Mouse (Mus musculus) natural killer cell, adult 2 months (primary cell): ENCODE data around the gene Fbln1.

ENCODE experiments used
- DNase-seq, 2 experiments: peaks; one replicate each; pipeline ENCODE4 v3.0.0; 2022; ENCODE audit warnings: low spot score in 2 of 2

Fbln1 gene

GRCm38 (mm10) chr15:85205792-85206702 lies at the start of gene Fbln1:
Gene Fbln1, plus strand, starts transcription at chr15:85205949.
- DNase-seq = no peak

DNA sequence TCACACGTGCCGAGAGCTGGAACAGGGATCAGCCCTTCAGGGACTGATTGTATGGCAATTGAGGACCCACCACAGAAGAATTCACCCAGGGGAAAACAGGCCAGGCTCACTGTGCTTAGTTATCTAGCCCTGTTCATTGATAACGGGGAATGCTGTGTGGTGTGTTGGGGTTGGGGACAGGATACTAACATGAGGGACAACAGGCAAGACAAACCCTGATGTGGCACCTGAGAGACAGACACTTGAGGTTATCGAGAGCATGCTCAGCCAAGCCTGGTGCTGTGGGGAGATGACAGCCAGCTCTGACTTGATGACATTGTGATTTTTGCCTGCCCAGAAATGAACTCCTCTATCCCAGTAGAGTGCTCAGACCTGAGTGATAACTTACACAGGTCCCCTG lies 49.6 kb upstream of the Fbln1 start:
- DNase-seq = no peak

GRCm38 (mm10) chr15:85161416-85161815 lies 44.3 kb upstream of the Fbln1 start:
- no peak for DNase-seq

DNA sequence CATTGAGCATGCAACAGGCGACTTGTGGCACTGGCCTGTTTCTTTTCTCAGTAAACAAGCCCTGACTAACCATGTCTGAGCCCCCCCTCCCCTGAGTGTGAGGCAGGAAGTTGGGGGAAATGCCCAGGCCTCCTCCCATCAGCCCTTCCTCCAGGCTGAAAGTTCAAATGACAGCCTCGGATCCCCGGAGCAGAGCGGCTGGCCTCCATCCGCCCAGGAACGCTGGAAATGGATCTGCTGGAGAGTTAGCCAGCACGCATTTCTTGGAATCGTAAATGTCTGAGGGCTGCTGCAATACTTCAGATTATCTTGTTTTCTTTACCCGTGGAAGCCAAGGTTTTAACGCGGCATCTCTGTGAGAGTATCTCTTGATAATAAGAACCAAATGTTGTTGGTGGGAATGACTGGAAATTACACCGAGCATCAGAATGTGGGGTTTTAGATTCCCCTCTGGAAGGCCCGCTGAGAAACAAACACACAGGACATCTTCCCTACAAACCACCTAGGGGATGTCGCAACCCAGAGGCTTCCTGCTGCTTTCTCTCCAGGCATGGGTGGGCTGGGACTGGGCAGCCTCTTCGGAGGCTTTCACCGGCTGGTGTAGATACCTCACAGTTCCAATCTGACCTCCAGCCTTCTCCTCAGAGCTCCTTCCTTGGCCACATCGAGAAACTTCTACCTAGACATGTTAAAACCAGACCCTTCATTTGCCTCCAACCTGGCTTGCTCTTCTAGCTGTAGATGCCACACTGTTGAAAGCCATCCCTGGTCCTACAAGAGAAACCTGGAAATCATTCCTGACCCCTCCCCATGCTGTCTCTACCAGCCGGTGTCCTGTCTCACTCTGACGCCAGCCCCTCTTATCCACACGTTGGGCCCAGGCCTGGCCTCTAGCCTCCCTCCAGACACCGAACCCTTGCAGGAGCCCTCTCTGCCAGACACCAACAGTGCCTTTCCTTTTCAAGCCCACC lies 42.8 kb upstream of the Fbln1 start:
- DNase-seq = no peak

- DNase-seq = no peak
Measured at GRCm38 (mm10) chr15:85166433-85166933, 39.3 kb upstream of the Fbln1 start.

- DNase-seq = no peak
Measured at GRCm38 (mm10) chr15:85167086-85167679, 38.6 kb upstream of the Fbln1 start.

- DNase-seq = no peak
Measured at GRCm38 (mm10) chr15:85172054-85172453, 33.7 kb upstream of the Fbln1 start.

DNA sequence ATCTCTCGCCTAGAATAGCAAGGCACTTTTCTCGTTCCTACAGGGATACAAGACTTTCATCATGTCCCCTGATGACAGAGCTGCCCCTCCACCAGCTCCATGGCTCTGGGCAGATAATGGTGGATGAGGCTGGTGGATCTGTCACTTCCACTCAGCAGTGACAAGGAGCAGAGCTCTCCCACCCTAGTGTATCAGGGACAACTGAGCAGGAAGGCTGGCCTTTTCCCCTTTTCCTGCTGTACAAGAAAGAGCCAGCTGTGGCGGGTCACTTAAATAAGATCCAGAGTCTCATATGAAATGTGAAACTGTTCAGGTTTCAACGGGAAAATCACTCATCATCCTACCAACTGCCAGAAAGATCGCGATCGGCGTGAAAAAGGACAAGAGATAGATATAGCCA lies 32.3 kb upstream of the Fbln1 start:
- DNase-seq = no peak

DNA sequence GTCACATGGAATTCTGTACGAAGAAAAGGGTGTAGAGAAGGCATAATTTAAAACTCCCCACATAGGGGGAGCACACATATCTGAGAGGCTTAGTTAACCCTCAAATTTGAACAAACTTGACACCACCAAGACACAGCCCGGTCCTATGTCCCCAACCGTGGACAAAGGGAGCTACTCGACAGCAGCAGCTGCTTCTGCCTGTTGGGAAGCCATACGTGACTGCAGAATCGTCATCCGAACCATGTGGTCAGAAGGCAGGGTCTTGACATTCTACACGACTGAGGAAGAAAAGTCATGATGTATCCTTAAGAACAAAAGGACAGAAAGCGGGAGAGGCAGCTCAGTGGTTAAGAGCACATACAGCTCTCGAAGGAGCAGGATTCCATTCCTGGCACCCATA lies 31.7 kb upstream of the Fbln1 start:
- no peak for DNase-seq

DNA sequence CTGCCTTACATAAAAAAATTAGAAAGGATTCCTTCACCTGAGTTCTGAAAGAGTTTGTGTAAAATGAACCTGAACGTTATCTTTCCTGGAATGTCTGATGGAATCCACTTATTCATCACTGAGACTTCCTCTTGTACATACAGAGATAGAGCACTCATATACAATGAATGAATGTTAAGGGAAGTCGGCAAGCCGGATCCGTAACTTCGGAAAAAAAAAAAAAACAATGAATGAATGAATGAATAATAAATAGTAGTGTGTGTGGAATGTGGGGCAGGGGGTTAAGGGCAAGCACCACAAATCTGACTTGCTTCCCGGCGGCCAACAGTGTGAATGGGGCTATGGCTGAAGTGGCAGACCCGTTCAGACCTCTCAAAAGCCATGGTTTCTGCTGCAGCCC lies 28.2 kb upstream of the Fbln1 start:
- DNase-seq = peak in 1 of 2 experiments; percentile 15

- DNase-seq = no peak
Measured at GRCm38 (mm10) chr15:85178172-85178571, 27.6 kb upstream of the Fbln1 start.

- DNase-seq = no peak
Measured at GRCm38 (mm10) chr15:85179528-85180180, 26.1 kb upstream of the Fbln1 start.

DNA sequence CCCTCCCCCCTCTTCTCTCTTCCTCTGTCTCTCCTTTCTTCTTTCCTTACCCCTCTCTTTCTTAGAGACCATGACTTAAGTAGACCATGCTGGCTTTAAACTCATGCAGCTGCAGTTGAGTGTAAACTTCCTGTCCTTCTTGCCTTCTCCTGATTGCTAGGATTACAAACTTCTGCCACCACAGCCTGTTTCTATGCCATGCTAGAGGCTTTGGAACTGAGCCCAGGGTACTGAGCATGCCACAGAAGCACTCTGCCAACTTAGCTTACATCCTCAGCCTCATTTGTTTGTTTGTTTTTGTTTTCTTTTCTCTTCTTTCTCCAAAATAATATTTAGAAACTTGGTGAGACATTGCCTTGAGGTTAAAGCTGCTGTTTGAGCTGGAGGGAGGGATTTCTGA lies 25.4 kb upstream of the Fbln1 start:
- no peak for DNase-seq

GRCm38 (mm10) chr15:85182063-85182462 lies 23.7 kb upstream of the Fbln1 start:
- no peak for DNase-seq

- DNase-seq = no peak
Measured at GRCm38 (mm10) chr15:85186916-85187315, 18.8 kb upstream of the Fbln1 start.

GRCm38 (mm10) chr15:85188167-85188778 lies 17.5 kb upstream of the Fbln1 start:
- DNase-seq = no peak

- DNase-seq = no peak
Measured at GRCm38 (mm10) chr15:85200446-85201289, 5.1 kb upstream of the Fbln1 start.

DNA sequence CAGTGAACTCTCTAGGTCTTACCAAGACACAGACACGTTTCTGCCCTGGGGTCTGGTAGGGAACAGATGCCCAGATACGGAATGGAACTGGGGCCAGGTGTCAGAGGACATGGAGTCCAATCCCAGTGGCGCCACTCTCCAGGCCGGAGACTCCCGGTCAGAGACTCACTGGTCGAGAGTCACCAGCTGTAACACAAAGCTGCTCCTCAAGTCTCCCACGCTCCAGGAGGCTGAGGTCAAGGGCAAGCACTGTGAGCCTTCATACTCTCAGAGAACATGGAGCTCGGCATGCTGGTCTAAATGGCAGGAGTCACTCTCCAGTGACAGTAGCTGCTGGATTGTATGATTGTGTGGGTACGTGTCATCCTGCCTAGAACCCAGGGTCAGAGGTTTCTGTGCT lies 3.5 kb upstream of the Fbln1 start:
- DNase-seq = no peak

GRCm38 (mm10) chr15:85202787-85203186 lies 3.0 kb upstream of the Fbln1 start:
- no peak for DNase-seq

DNA sequence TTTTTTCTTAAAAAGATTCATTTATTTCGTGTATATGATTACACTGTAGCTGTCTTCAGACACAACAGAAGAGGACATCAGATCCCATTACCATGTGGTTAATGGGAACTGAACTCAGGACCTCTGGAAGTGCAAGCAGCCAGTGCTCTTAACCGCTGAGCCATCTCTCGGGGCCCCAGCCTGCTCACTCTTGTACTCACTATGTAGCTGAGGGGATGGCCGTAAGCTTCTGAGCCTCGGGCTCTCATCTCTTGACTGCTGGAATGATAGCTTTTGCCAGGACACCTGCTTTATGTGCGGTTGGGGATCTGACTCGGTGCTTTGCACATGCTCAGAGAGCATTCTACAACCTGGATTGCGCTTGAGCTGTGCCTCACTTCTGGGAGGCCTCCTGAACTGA lies 1.4 kb upstream of the Fbln1 start:
- no peak for DNase-seq
